Comparison of ENCODE assay signal across 8 mouse cellular contexts in the genomic region with DNA sequence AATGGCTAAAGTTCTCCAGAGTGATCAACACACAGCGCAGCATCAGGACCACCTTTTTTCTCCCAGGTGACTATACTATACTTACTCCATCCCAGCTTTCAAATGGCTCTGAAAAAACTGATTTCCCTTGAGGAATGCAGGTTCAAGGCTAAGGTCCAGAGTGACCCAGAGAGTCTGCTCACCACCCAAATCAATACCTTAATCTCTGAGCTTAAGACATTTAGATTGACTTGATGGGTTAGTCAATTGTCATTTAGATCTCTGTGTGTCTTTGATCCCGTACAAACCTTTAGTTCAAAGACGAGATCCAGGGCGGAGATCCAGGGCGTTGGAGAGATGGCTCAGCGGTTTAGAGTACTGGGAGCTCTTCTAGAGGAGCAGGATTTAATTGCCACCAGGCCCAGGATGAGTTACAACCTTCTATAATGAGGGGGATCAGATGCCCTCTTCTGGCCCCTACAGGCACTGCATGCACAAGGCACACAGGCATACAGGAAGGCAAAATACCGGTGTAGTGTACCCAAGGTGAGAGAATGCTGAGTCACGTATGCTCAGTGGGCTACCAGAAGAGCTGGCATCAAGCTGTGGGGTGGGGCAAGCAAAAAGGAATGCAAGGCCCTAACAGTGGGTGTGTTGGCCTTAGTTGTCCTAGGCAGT. TPM values are rescaled to one million over a fixed set of nuclear protein-coding genes. Genes with fewer than 3 reads are reported as not detected.
DNase-seq lines count a peak whose midpoint lies in the region; ATAC-seq and TF ChIP-seq lines count a peak whose summit lies in the region.

No protein-coding gene starts in this region.

- no peaks in the 10 kb centered on the region for H3K9me3 ChIP-seq in hindbrain, embryonic 10.5 days
- H3K9me3 ChIP-seq in hindbrain, embryonic 14.5 days (ENCODE audit: control insufficient read depth, low read length), result no peaks in the 10 kb centered on the region
- no peaks in the 10 kb centered on the region for H3K9me3 ChIP-seq in ES-Bruce4 (replicated peaks; ENCODE audit: control insufficient read depth, insufficient read depth, low read length, poor library complexity, severe bottlenecking)
- H3K9me3 ChIP-seq in kidney, postnatal 0 days (replicated peaks; ENCODE audit: low read length), result no peaks in the 10 kb centered on the region

- 72% methylated on average over 8 of the region's 8 CpGs for WGBS in hindbrain, embryonic 10.5 days
- WGBS in hindbrain, embryonic 14.5 days, result 70% methylated on average over 8 of the region's 8 CpGs
- 66% methylated on average over 8 of the region's 8 CpGs for WGBS in kidney, postnatal 0 days

- no peak for ATAC-seq in hindbrain, embryonic 14.5 days (ENCODE audit: low FRiP score)
- ATAC-seq in kidney, postnatal 0 days (replicated peaks; ENCODE audit: low FRiP score, low read depth), result peak; percentile 27; the same call in 1 of the 2 replicates
- peak; percentile 87 for ATAC-seq in megakaryocyte progenitor cell, adult 5-6 weeks (replicated peaks; ENCODE audit: poor library complexity)
- no peak for ATAC-seq in activated CD4-positive, CD25-positive, alpha-beta regulatory T cell, adult 4 months

- DNase-seq in hindbrain, embryonic 10.5 days (ENCODE audit: low spot score), result peak; percentile 60
- no peak for DNase-seq in hindbrain, embryonic 14.5 days (ENCODE audit: low spot score)
- DNase-seq in c-Kit-positive CD71-positive TER-119-negative erythroid progenitor cells, embryonic 14.5 days (ENCODE audit: low read depth), result peak; percentile 63
- DNase-seq in kidney, postnatal 0 days (ENCODE audit: low spot score), result peak; percentile 77
- no peak for DNase-seq in urinary bladder, adult 2 months (ENCODE audit: low spot score)

- no peak overlapping the region for H3K4me2 ChIP-seq in hindbrain, embryonic 14.5 days (replicated peaks)
- H3K4me2 ChIP-seq in kidney, postnatal 0 days (ENCODE audit: low read length), result peak overlapping the region; percentile 49; the same call in 1 of the 2 replicates

- peaks cover 51% of the 10 kb centered on the region for H3K4me1 ChIP-seq in hindbrain, embryonic 10.5 days (replicated peaks)
- no peaks in the 10 kb centered on the region for H3K4me1 ChIP-seq in hindbrain, embryonic 14.5 days (replicated peaks; ENCODE audit: control insufficient read depth, insufficient read depth, low read length)
- peaks cover 1% of the 10 kb centered on the region for H3K4me1 ChIP-seq in ES-Bruce4 (ENCODE audit: control insufficient read depth, insufficient read depth, low read length)
- peaks cover 25% of the 10 kb centered on the region for H3K4me1 ChIP-seq in kidney, postnatal 0 days (replicated peaks; ENCODE audit: insufficient read depth, low read length)

- TF ChIP-seq CTCF in ES-Bruce4 (IDR thresholded peaks at IDR 0.05; ENCODE audit: low read depth, low read length), result peak; percentile 77
- TF ChIP-seq CTCF in kidney, postnatal 0 days (IDR thresholded peaks at IDR 0.05; ENCODE audit: low read depth), result peak; percentile 76

- no peak overlapping the region for H3K9ac ChIP-seq in hindbrain, embryonic 14.5 days
- H3K9ac ChIP-seq in ES-Bruce4 (ENCODE audit: low read depth, poor library complexity, severe bottlenecking), result peak overlapping the region; percentile 74
- no peak overlapping the region for H3K9ac ChIP-seq in kidney, postnatal 0 days (ENCODE audit: low read depth, low read length)

- TF ChIP-seq POLR2A in ES-Bruce4 (IDR thresholded peaks at IDR 0.05; ENCODE audit: insufficient read depth, low read length), result no peak

- no peak overlapping the region for H3K27ac ChIP-seq in hindbrain, embryonic 10.5 days
- no peak overlapping the region for H3K27ac ChIP-seq in hindbrain, embryonic 14.5 days
- peak overlapping the region; percentile 90 for H3K27ac ChIP-seq in ES-Bruce4 (ENCODE audit: insufficient read depth, low read length)
- no peak overlapping the region for H3K27ac ChIP-seq in kidney, postnatal 0 days

- peak; percentile 91 for TF ChIP-seq EP300 in ES-Bruce4 (IDR thresholded peaks at IDR 0.05; ENCODE audit: insufficient read depth, low read depth, low read length)

- peaks cover 83% of the 10 kb centered on the region for H3K36me3 ChIP-seq in hindbrain, embryonic 10.5 days
- H3K36me3 ChIP-seq in hindbrain, embryonic 14.5 days (replicated peaks; ENCODE audit: control insufficient read depth, insufficient read depth), result peaks cover 7% of the 10 kb centered on the region; the same call in 1 of the 2 replicates
- H3K36me3 ChIP-seq in ES-Bruce4 (ENCODE audit: control insufficient read depth, insufficient read depth, low read length, poor library complexity, severe bottlenecking), result peaks cover 36% of the 10 kb centered on the region
- peaks cover 8% of the 10 kb centered on the region; the same call in 1 of the 2 replicates for H3K36me3 ChIP-seq in kidney, postnatal 0 days (ENCODE audit: insufficient read depth, low read length)

- H3K4me3 ChIP-seq in hindbrain, embryonic 10.5 days, result no peak overlapping the region
- H3K4me3 ChIP-seq in hindbrain, embryonic 14.5 days (replicated peaks; ENCODE audit: low read length), result no peak overlapping the region
- H3K4me3 ChIP-seq in ES-Bruce4 (ENCODE audit: low read depth, low read length), result peak overlapping the region; percentile 86
- no peak overlapping the region for H3K4me3 ChIP-seq in kidney, postnatal 0 days (replicated peaks; ENCODE audit: low read depth, low read length)

- no peaks in the 10 kb centered on the region for H3K27me3 ChIP-seq in hindbrain, embryonic 10.5 days (ENCODE audit: insufficient read depth, poor library complexity, severe bottlenecking)
- no peaks in the 10 kb centered on the region for H3K27me3 ChIP-seq in hindbrain, embryonic 14.5 days (ENCODE audit: control insufficient read depth, insufficient read depth, low read length)
- H3K27me3 ChIP-seq in ES-Bruce4 (ENCODE audit: control insufficient read depth, insufficient read depth, low read length, poor library complexity, severe bottlenecking), result no peaks in the 10 kb centered on the region
- no peaks in the 10 kb centered on the region for H3K27me3 ChIP-seq in kidney, postnatal 0 days (ENCODE audit: insufficient read depth, low read length)

RNA-seq across cellular contexts. Expression of a gene that starts 24.9 kb away (rescaled TPM):
- polyA plus RNA-seq in hindbrain, embryonic 10.5 days (2016; fragmentation: Nextera tagmentation; extraction: Ambion mirVana), result 167 and 186 TPM in 2 replicates
- polyA plus RNA-seq in hindbrain, embryonic 14.5 days (2014; fragmentation: Nextera tagmentation; extraction: Ambion mirVana), result 6.5 and 7.0 TPM in 2 replicates
- polyA plus RNA-seq in ES-Bruce4 (2011; ENCODE audit: insufficient read depth, insufficient read length, low read depth, missing spikeins), result 379 and 392 TPM in 2 replicates
- 14.9 and 20.5 TPM in 2 replicates for polyA plus RNA-seq in kidney, postnatal 0 days (2015; fragmentation: Nextera tagmentation; extraction: Ambion mirVana)
- total RNA-seq in megakaryocyte progenitor cell, adult 5-6 weeks (2015), result not detected in 2 replicates
- not detected in 2 replicates for total RNA-seq in megakaryocyte progenitor cell, adult 5-6 weeks (2017)
- polyA plus RNA-seq in urinary bladder, adult 2 months (2012; rRNA removed), result 0.33 and 0.41 TPM in 2 replicates
- under 1 TPM in 1 of 2 experiments, not detected in 1; 0.24 TPM for polyA plus RNA-seq in activated CD4-positive, CD25-positive, alpha-beta regulatory T cell, adult 4 months (2017; shearing (Covaris generic))

RNA-seq across cellular contexts. Expression of a gene that starts 43.5 kb away (rescaled TPM):
- polyA plus RNA-seq in hindbrain, embryonic 10.5 days (2016; fragmentation: Nextera tagmentation; extraction: Ambion mirVana), result not detected in 2 replicates
- polyA plus RNA-seq in hindbrain, embryonic 14.5 days (2014; fragmentation: Nextera tagmentation; extraction: Ambion mirVana), result not detected in 2 replicates
- polyA plus RNA-seq in ES-Bruce4 (2011; ENCODE audit: insufficient read depth, insufficient read length, low read depth, missing spikeins), result not detected in 2 replicates
- not detected in 2 replicates for polyA plus RNA-seq in kidney, postnatal 0 days (2015; fragmentation: Nextera tagmentation; extraction: Ambion mirVana)
- total RNA-seq in megakaryocyte progenitor cell, adult 5-6 weeks (2015), result not detected in 2 replicates
- total RNA-seq in megakaryocyte progenitor cell, adult 5-6 weeks (2017), result not detected in 2 replicates
- not detected in 2 replicates for polyA plus RNA-seq in urinary bladder, adult 2 months (2012; rRNA removed)
- not detected for polyA plus RNA-seq in activated CD4-positive, CD25-positive, alpha-beta regulatory T cell, adult 4 months (2017; shearing (Covaris generic))

RNA-seq across cellular contexts. Expression of a gene that starts 53.8 kb away (rescaled TPM):
- 118 and 126 TPM in 2 replicates for polyA plus RNA-seq in hindbrain, embryonic 10.5 days (2016; fragmentation: Nextera tagmentation; extraction: Ambion mirVana)
- 46.3 and 57.3 TPM in 2 replicates for polyA plus RNA-seq in hindbrain, embryonic 14.5 days (2014; fragmentation: Nextera tagmentation; extraction: Ambion mirVana)
- polyA plus RNA-seq in ES-Bruce4 (2011; ENCODE audit: insufficient read depth, insufficient read length, low read depth, missing spikeins), result 56.1 and 62.1 TPM in 2 replicates
- polyA plus RNA-seq in kidney, postnatal 0 days (2015; fragmentation: Nextera tagmentation; extraction: Ambion mirVana), result 85.8 and 90.6 TPM in 2 replicates
- total RNA-seq in megakaryocyte progenitor cell, adult 5-6 weeks (2015), result 71.4 and 78.1 TPM in 2 replicates
- 51.6 and 56.1 TPM in 2 replicates for total RNA-seq in megakaryocyte progenitor cell, adult 5-6 weeks (2017)
- 50.3 and 53.7 TPM in 2 replicates for polyA plus RNA-seq in urinary bladder, adult 2 months (2012; rRNA removed)
- 10 to 100 TPM; 39.3 to 54.1 TPM for polyA plus RNA-seq in activated CD4-positive, CD25-positive, alpha-beta regulatory T cell, adult 4 months (2017; shearing (Covaris generic))

Comparison
In these comparisons a context has a peak if more than half of its experiments do, and no peak if none do; other contexts are left out.
1. DNase-seq: peak in hindbrain, embryonic 10.5 days (single experiment), c-Kit-positive CD71-positive TER-119-negative erythroid progenitor cells, embryonic 14.5 days (single experiment) and kidney, postnatal 0 days (single experiment); none in hindbrain, embryonic 14.5 days (single experiment) and urinary bladder, adult 2 months (single experiment).
2. ATAC-seq: peak in kidney, postnatal 0 days (single experiment) and megakaryocyte progenitor cell, adult 5-6 weeks (single experiment); none in hindbrain, embryonic 14.5 days (single experiment) and activated CD4-positive, CD25-positive, alpha-beta regulatory T cell, adult 4 months (single experiment).